Mouse (Mus musculus): ENCODE results near the gene Pdcd1lg2. TPM values are rescaled to one million over a fixed set of nuclear protein-coding genes. Genes with fewer than 3 reads are reported as not detected.

Pdcd1lg2 gene
- polyA plus RNA-seq, 1 experiment from 2014 or later = not detected

GRCm38 (mm10) chr19:29379839-29380603, 30.7 kb upstream of the Pdcd1lg2 start:
- no peak overlapping the region for H3K4me3 ChIP-seq (ENCODE audit: low read length)
- H3K9me3 ChIP-seq (ENCODE audit: low read length) = no peaks in the 10 kb centered on the region
- H3K27me3 ChIP-seq (ENCODE audit: insufficient read depth, low read length) = no peaks in the 10 kb centered on the region
- no peak overlapping the region for H3K27ac ChIP-seq (ENCODE audit: low read length)
- no peak overlapping the region for H3K4me2 ChIP-seq (replicated peaks; ENCODE audit: low read depth, low read length)
- no peaks in the 10 kb centered on the region for H3K36me3 ChIP-seq (ENCODE audit: insufficient read depth, low read length)
- no peak for ATAC-seq (ENCODE audit: low FRiP score, low TSS enrichment)
- H3K4me1 ChIP-seq (ENCODE audit: insufficient read depth, low read length) = no peaks in the 10 kb centered on the region
- H3K9ac ChIP-seq (replicated peaks; ENCODE audit: low read length) = no peak overlapping the region
- WGBS = 79% methylated on average over 14 of the region's 14 CpGs

- no peaks in the 10 kb centered on the region for H3K4me1 ChIP-seq (ENCODE audit: insufficient read depth, low read length)
- no peaks in the 10 kb centered on the region for H3K27me3 ChIP-seq (ENCODE audit: insufficient read depth, low read length)
- H3K36me3 ChIP-seq (ENCODE audit: insufficient read depth, low read length) = no peaks in the 10 kb centered on the region
- no peaks in the 10 kb centered on the region for H3K9me3 ChIP-seq (ENCODE audit: low read length)
- no peak overlapping the region for H3K4me2 ChIP-seq (replicated peaks; ENCODE audit: low read depth, low read length)
- H3K27ac ChIP-seq (ENCODE audit: low read length) = no peak overlapping the region
- ATAC-seq (ENCODE audit: low FRiP score, low TSS enrichment) = no peak
- no peak overlapping the region for H3K4me3 ChIP-seq (ENCODE audit: low read length)
- 85% methylated on average over 5 of the region's 5 CpGs for WGBS
- no peak overlapping the region for H3K9ac ChIP-seq (replicated peaks; ENCODE audit: low read length)
Measured at GRCm38 (mm10) chr19:29383368-29383767, 27.4 kb upstream of the Pdcd1lg2 start.

- H3K4me3 ChIP-seq (ENCODE audit: low read length) = no peak overlapping the region
- H3K4me1 ChIP-seq (ENCODE audit: insufficient read depth, low read length) = no peaks in the 10 kb centered on the region
- H3K9me3 ChIP-seq (ENCODE audit: low read length) = no peaks in the 10 kb centered on the region
- ATAC-seq (ENCODE audit: low FRiP score, low TSS enrichment) = no peak
- WGBS = 92% methylated on average over 9 of the region's 9 CpGs
- no peak overlapping the region for H3K27ac ChIP-seq (ENCODE audit: low read length)
- no peaks in the 10 kb centered on the region for H3K36me3 ChIP-seq (ENCODE audit: insufficient read depth, low read length)
- H3K9ac ChIP-seq (replicated peaks; ENCODE audit: low read length) = no peak overlapping the region
- H3K4me2 ChIP-seq (replicated peaks; ENCODE audit: low read depth, low read length) = no peak overlapping the region
- no peaks in the 10 kb centered on the region for H3K27me3 ChIP-seq (ENCODE audit: insufficient read depth, low read length)
Measured at GRCm38 (mm10) chr19:29384412-29384811, 26.3 kb upstream of the Pdcd1lg2 start.

- Histone ChIP-seq H3K9me3 (ENCODE audit: low read length) (no peaks in the 10 kb centered on the region), H3K27me3 (ENCODE audit: insufficient read depth, low read length) (no peaks in the 10 kb centered on the region), H3K4me2 (replicated peaks; ENCODE audit: low read depth, low read length) (no peak overlapping the region), H3K4me1 (ENCODE audit: insufficient read depth, low read length) (no peaks in the 10 kb centered on the region), H3K36me3 (ENCODE audit: insufficient read depth, low read length) (no peaks in the 10 kb centered on the region), H3K27ac (ENCODE audit: low read length) (no peak overlapping the region), H3K4me3 (ENCODE audit: low read length) (no peak overlapping the region), H3K9ac (replicated peaks; ENCODE audit: low read length) (no peak overlapping the region)
- WGBS = 78% methylated on average over 6 of the region's 6 CpGs
- ATAC-seq (ENCODE audit: low FRiP score, low TSS enrichment) = no peak
Measured at GRCm38 (mm10) chr19:29384994-29385393, 25.7 kb upstream of the Pdcd1lg2 start.

GRCm38 (mm10) chr19:29385822-29386221, 24.9 kb upstream of the Pdcd1lg2 start:
- H3K27ac ChIP-seq (ENCODE audit: low read length) = no peak overlapping the region
- ATAC-seq (ENCODE audit: low FRiP score, low TSS enrichment) = no peak
- H3K4me1 ChIP-seq (ENCODE audit: insufficient read depth, low read length) = no peaks in the 10 kb centered on the region
- H3K9ac ChIP-seq (replicated peaks; ENCODE audit: low read length) = no peak overlapping the region
- WGBS = 80% methylated on average over 4 of the region's 4 CpGs
- H3K9me3 ChIP-seq (ENCODE audit: low read length) = no peaks in the 10 kb centered on the region
- H3K27me3 ChIP-seq (ENCODE audit: insufficient read depth, low read length) = no peaks in the 10 kb centered on the region
- H3K4me2 ChIP-seq (replicated peaks; ENCODE audit: low read depth, low read length) = no peak overlapping the region
- H3K4me3 ChIP-seq (ENCODE audit: low read length) = no peak overlapping the region
- no peaks in the 10 kb centered on the region for H3K36me3 ChIP-seq (ENCODE audit: insufficient read depth, low read length)

- Histone ChIP-seq H3K4me1 (ENCODE audit: insufficient read depth, low read length) (no peaks in the 10 kb centered on the region), H3K27me3 (ENCODE audit: insufficient read depth, low read length) (no peaks in the 10 kb centered on the region), H3K4me2 (replicated peaks; ENCODE audit: low read depth, low read length) (no peak overlapping the region), H3K9ac (replicated peaks; ENCODE audit: low read length) (no peak overlapping the region), H3K27ac (ENCODE audit: low read length) (no peak overlapping the region), H3K4me3 (ENCODE audit: low read length) (no peak overlapping the region), H3K36me3 (ENCODE audit: insufficient read depth, low read length) (no peaks in the 10 kb centered on the region), H3K9me3 (ENCODE audit: low read length) (no peaks in the 10 kb centered on the region)
- no peak for ATAC-seq (ENCODE audit: low FRiP score, low TSS enrichment)
- WGBS = 93% methylated on average over 1 of the region's 1 CpGs
Measured at GRCm38 (mm10) chr19:29388818-29389217, 21.9 kb upstream of the Pdcd1lg2 start.

GRCm38 (mm10) chr19:29390483-29390882, 20.2 kb upstream of the Pdcd1lg2 start:
- no peaks in the 10 kb centered on the region for H3K4me1 ChIP-seq (ENCODE audit: insufficient read depth, low read length)
- H3K36me3 ChIP-seq (ENCODE audit: insufficient read depth, low read length) = no peaks in the 10 kb centered on the region
- no peak for ATAC-seq (ENCODE audit: low FRiP score, low TSS enrichment)
- H3K4me2 ChIP-seq (replicated peaks; ENCODE audit: low read depth, low read length) = no peak overlapping the region
- WGBS = 43% methylated on average over 5 of the region's 5 CpGs
- no peaks in the 10 kb centered on the region for H3K9me3 ChIP-seq (ENCODE audit: low read length)
- no peaks in the 10 kb centered on the region for H3K27me3 ChIP-seq (ENCODE audit: insufficient read depth, low read length)
- no peak overlapping the region for H3K9ac ChIP-seq (replicated peaks; ENCODE audit: low read length)
- no peak overlapping the region for H3K4me3 ChIP-seq (ENCODE audit: low read length)
- H3K27ac ChIP-seq (ENCODE audit: low read length) = no peak overlapping the region

- WGBS = 61% methylated on average over 4 of the region's 4 CpGs
- no peaks in the 10 kb centered on the region for H3K9me3 ChIP-seq (ENCODE audit: low read length)
- H3K4me3 ChIP-seq (ENCODE audit: low read length) = no peak overlapping the region
- no peak overlapping the region for H3K27ac ChIP-seq (ENCODE audit: low read length)
- no peaks in the 10 kb centered on the region for H3K27me3 ChIP-seq (ENCODE audit: insufficient read depth, low read length)
- no peak for ATAC-seq (ENCODE audit: low FRiP score, low TSS enrichment)
- H3K4me2 ChIP-seq (replicated peaks; ENCODE audit: low read depth, low read length) = no peak overlapping the region
- H3K36me3 ChIP-seq (ENCODE audit: insufficient read depth, low read length) = no peaks in the 10 kb centered on the region
- H3K9ac ChIP-seq (replicated peaks; ENCODE audit: low read length) = no peak overlapping the region
- H3K4me1 ChIP-seq (ENCODE audit: insufficient read depth, low read length) = no peaks in the 10 kb centered on the region
Measured at GRCm38 (mm10) chr19:29391279-29391678, 19.4 kb upstream of the Pdcd1lg2 start.

GRCm38 (mm10) chr19:29393333-29393732, 17.4 kb upstream of the Pdcd1lg2 start:
- H3K27ac ChIP-seq (ENCODE audit: low read length) = no peak overlapping the region
- WGBS = 86% methylated on average over 9 of the region's 9 CpGs
- no peaks in the 10 kb centered on the region for H3K4me1 ChIP-seq (ENCODE audit: insufficient read depth, low read length)
- no peak overlapping the region for H3K4me3 ChIP-seq (ENCODE audit: low read length)
- no peaks in the 10 kb centered on the region for H3K27me3 ChIP-seq (ENCODE audit: insufficient read depth, low read length)
- H3K9me3 ChIP-seq (ENCODE audit: low read length) = no peaks in the 10 kb centered on the region; the same call in 1 of the 2 replicates
- H3K36me3 ChIP-seq (ENCODE audit: insufficient read depth, low read length) = no peaks in the 10 kb centered on the region
- no peak for ATAC-seq (ENCODE audit: low FRiP score, low TSS enrichment)
- H3K4me2 ChIP-seq (replicated peaks; ENCODE audit: low read depth, low read length) = no peak overlapping the region
- H3K9ac ChIP-seq (replicated peaks; ENCODE audit: low read length) = no peak overlapping the region

- Histone ChIP-seq H3K27me3 (ENCODE audit: insufficient read depth, low read length) (no peaks in the 10 kb centered on the region), H3K4me3 (ENCODE audit: low read length) (no peak overlapping the region), H3K9ac (replicated peaks; ENCODE audit: low read length) (no peak overlapping the region), H3K9me3 (ENCODE audit: low read length) (no peaks in the 10 kb centered on the region; the same call in 1 of the 2 replicates), H3K36me3 (ENCODE audit: insufficient read depth, low read length) (no peaks in the 10 kb centered on the region), H3K4me2 (replicated peaks; ENCODE audit: low read depth, low read length) (no peak overlapping the region), H3K4me1 (ENCODE audit: insufficient read depth, low read length) (no peaks in the 10 kb centered on the region), H3K27ac (ENCODE audit: low read length) (no peak overlapping the region)
- WGBS = 89% methylated on average over 2 of the region's 2 CpGs
- no peak for ATAC-seq (ENCODE audit: low FRiP score, low TSS enrichment)
Measured at GRCm38 (mm10) chr19:29394721-29395120, 16.0 kb upstream of the Pdcd1lg2 start.

All from kidney, embryonic 16.5 days (tissue).